Mouse (Mus musculus): ENCODE data around the gene Zkscan6. TPM values are rescaled to one million over a fixed set of nuclear protein-coding genes. Genes with fewer than 3 reads are reported as not detected.

Gene Zkscan6
- polyA plus RNA-seq, 1 experiment from 2014 or later: 9.0 TPM

- no peak overlapping the region for H3K4me2 ChIP-seq
- H3K27me3 ChIP-seq (ENCODE audit: control insufficient read depth, insufficient read depth, low read length): no peaks in the 10 kb centered on the region
- H3K27ac ChIP-seq (ENCODE audit: low read depth, low read length): no peak overlapping the region
- H3K4me3 ChIP-seq (ENCODE audit: low read depth, low read length): no peak overlapping the region
- no peaks in the 10 kb centered on the region; the same call in 1 of the 2 replicates for H3K4me1 ChIP-seq (ENCODE audit: control insufficient read depth, insufficient read depth, low read length)
- no peak overlapping the region for H3K9ac ChIP-seq (ENCODE audit: low read depth, low read length)
- no peaks in the 10 kb centered on the region for H3K9me3 ChIP-seq (replicated peaks; ENCODE audit: control insufficient read depth, low read length)
- no peak for ATAC-seq (replicated peaks; ENCODE audit: insufficient number of reproducible peaks, low FRiP score, low TSS enrichment)
- 66% methylated on average over 1 of the region's 1 CpGs for WGBS (ENCODE audit: insufficient replicate concordance)
- peaks cover 14% of the 10 kb centered on the region for H3K36me3 ChIP-seq (ENCODE audit: control insufficient read depth, insufficient read depth, low read length)
These were observed 11.2 kb downstream of the Zkscan6 start for GRCm38 (mm10) chr11:65818193-65818592.

DNA sequence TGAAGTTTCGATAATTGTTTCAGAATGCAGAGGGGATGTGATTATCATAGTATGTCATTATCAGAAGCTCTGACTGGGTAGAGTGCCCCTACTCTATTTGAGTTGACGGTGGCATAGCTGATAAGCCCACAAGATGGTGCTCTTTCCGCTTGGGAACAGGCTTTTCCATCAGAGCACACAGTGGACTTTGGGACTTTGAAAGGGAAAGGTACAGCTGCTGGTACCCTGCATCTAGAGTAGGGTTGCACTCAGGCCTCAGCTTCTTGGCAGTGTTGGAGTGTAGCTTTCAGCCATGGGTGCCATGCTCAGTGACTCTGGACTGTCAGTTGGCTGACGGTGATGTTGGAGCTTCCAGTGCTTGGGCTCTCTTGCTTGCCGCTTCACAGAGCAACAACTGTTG is 13.3 kb downstream of the Zkscan6 start:
- ATAC-seq (replicated peaks; ENCODE audit: insufficient number of reproducible peaks, low FRiP score, low TSS enrichment): no peak
- Histone ChIP-seq H3K4me3 (ENCODE audit: low read depth, low read length) (no peak overlapping the region), H3K36me3 (ENCODE audit: control insufficient read depth, insufficient read depth, low read length) (peaks cover 21% of the 10 kb centered on the region), H3K4me2 (no peak overlapping the region), H3K27ac (ENCODE audit: low read depth, low read length) (no peak overlapping the region), H3K27me3 (ENCODE audit: control insufficient read depth, insufficient read depth, low read length) (no peaks in the 10 kb centered on the region), H3K9me3 (replicated peaks; ENCODE audit: control insufficient read depth, low read length) (no peaks in the 10 kb centered on the region), H3K9ac (ENCODE audit: low read depth, low read length) (no peak overlapping the region), H3K4me1 (ENCODE audit: control insufficient read depth, insufficient read depth, low read length) (no peaks in the 10 kb centered on the region; the same call in 1 of the 2 replicates)
- 68% methylated on average over 5 of the region's 5 CpGs for WGBS (ENCODE audit: insufficient replicate concordance)

- H3K27ac ChIP-seq (ENCODE audit: low read depth, low read length): no peak overlapping the region
- H3K27me3 ChIP-seq (ENCODE audit: control insufficient read depth, insufficient read depth, low read length): no peaks in the 10 kb centered on the region
- ATAC-seq (replicated peaks; ENCODE audit: insufficient number of reproducible peaks, low FRiP score, low TSS enrichment): no peak
- H3K4me1 ChIP-seq (ENCODE audit: control insufficient read depth, insufficient read depth, low read length): no peaks in the 10 kb centered on the region; the same call in 1 of the 2 replicates
- 16% methylated on average over 7 of the region's 7 CpGs for WGBS (ENCODE audit: insufficient replicate concordance)
- no peak overlapping the region for H3K4me2 ChIP-seq
- no peaks in the 10 kb centered on the region for H3K9me3 ChIP-seq (replicated peaks; ENCODE audit: control insufficient read depth, low read length)
- no peak overlapping the region for H3K9ac ChIP-seq (ENCODE audit: low read depth, low read length)
- no peak overlapping the region for H3K4me3 ChIP-seq (ENCODE audit: low read depth, low read length)
- H3K36me3 ChIP-seq (ENCODE audit: control insufficient read depth, insufficient read depth, low read length): peaks cover 19% of the 10 kb centered on the region
These were observed 13.9 kb downstream of the Zkscan6 start for GRCm38 (mm10) chr11:65820877-65821276.

DNA sequence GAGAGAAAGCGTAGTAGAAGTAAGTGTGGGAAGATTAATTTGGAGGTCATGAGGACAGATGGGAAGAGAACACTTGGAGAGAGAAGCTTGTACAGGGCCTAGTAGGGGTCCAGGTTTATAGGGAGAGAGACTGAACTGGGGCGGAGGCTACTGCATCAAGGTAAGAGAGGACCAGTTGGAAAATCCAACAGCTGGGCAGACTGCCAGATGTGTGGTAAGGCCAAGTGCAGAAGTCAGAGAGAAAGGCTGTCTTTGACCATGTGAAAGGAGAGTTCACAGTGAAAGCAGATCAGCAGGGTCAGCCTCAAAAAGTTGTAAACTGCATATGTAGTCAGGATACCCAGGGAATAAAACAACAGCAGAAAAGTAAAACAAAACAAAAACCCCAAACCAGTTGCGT is 17.6 kb downstream of the Zkscan6 start:
- no peak overlapping the region for H3K9ac ChIP-seq (ENCODE audit: low read depth, low read length)
- H3K4me1 ChIP-seq (ENCODE audit: control insufficient read depth, insufficient read depth, low read length): no peaks in the 10 kb centered on the region
- no peak for ATAC-seq (replicated peaks; ENCODE audit: insufficient number of reproducible peaks, low FRiP score, low TSS enrichment)
- WGBS (ENCODE audit: insufficient replicate concordance): 88% methylated on average over 3 of the region's 3 CpGs
- peaks cover 23% of the 10 kb centered on the region for H3K36me3 ChIP-seq (ENCODE audit: control insufficient read depth, insufficient read depth, low read length)
- no peak overlapping the region for H3K27ac ChIP-seq (ENCODE audit: low read depth, low read length)
- no peak overlapping the region for H3K4me2 ChIP-seq
- H3K4me3 ChIP-seq (ENCODE audit: low read depth, low read length): no peak overlapping the region
- H3K9me3 ChIP-seq (replicated peaks; ENCODE audit: control insufficient read depth, low read length): no peaks in the 10 kb centered on the region
- no peaks in the 10 kb centered on the region for H3K27me3 ChIP-seq (ENCODE audit: control insufficient read depth, insufficient read depth, low read length)

GRCm38 (mm10) chr11:65838999-65839398 is 32.0 kb downstream of the Zkscan6 start:
- Histone ChIP-seq H3K9me3 (replicated peaks; ENCODE audit: control insufficient read depth, low read length) (no peaks in the 10 kb centered on the region), H3K4me1 (ENCODE audit: control insufficient read depth, insufficient read depth, low read length) (no peaks in the 10 kb centered on the region), H3K36me3 (ENCODE audit: control insufficient read depth, insufficient read depth, low read length) (no peaks in the 10 kb centered on the region), H3K9ac (ENCODE audit: low read depth, low read length) (no peak overlapping the region), H3K27me3 (ENCODE audit: control insufficient read depth, insufficient read depth, low read length) (no peaks in the 10 kb centered on the region), H3K4me3 (ENCODE audit: low read depth, low read length) (no peak overlapping the region), H3K27ac (ENCODE audit: low read depth, low read length) (no peak overlapping the region), H3K4me2 (no peak overlapping the region)
- 60% methylated on average over 8 of the region's 8 CpGs for WGBS (ENCODE audit: insufficient replicate concordance)
- ATAC-seq (replicated peaks; ENCODE audit: insufficient number of reproducible peaks, low FRiP score, low TSS enrichment): no peak

GRCm38 (mm10) chr11:65846446-65846845 is 39.5 kb downstream of the Zkscan6 start:
- no peak for ATAC-seq (replicated peaks; ENCODE audit: insufficient number of reproducible peaks, low FRiP score, low TSS enrichment)
- no peaks in the 10 kb centered on the region for H3K4me1 ChIP-seq (ENCODE audit: control insufficient read depth, insufficient read depth, low read length)
- 47% methylated on average over 5 of the region's 5 CpGs for WGBS (ENCODE audit: insufficient replicate concordance)

GRCm38 (mm10) chr11:65852066-65852465 is 45.1 kb downstream of the Zkscan6 start:
- no peak overlapping the region for H3K9ac ChIP-seq (ENCODE audit: low read depth, low read length)
- ATAC-seq (replicated peaks; ENCODE audit: insufficient number of reproducible peaks, low FRiP score, low TSS enrichment): no peak
- WGBS (ENCODE audit: insufficient replicate concordance): 11% methylated on average over 1 of the region's 1 CpGs
- H3K4me1 ChIP-seq (ENCODE audit: control insufficient read depth, insufficient read depth, low read length): no peaks in the 10 kb centered on the region
- H3K27me3 ChIP-seq (ENCODE audit: control insufficient read depth, insufficient read depth, low read length): no peaks in the 10 kb centered on the region
- H3K36me3 ChIP-seq (ENCODE audit: control insufficient read depth, insufficient read depth, low read length): no peaks in the 10 kb centered on the region
- H3K9me3 ChIP-seq (replicated peaks; ENCODE audit: control insufficient read depth, low read length): no peaks in the 10 kb centered on the region
- H3K4me3 ChIP-seq (ENCODE audit: low read depth, low read length): no peak overlapping the region
- H3K27ac ChIP-seq (ENCODE audit: low read depth, low read length): no peak overlapping the region
- no peak overlapping the region for H3K4me2 ChIP-seq

More at GRCm38 (mm10) chr11:65846446-65846845, 39.5 kb downstream of the Zkscan6 start:
- Histone ChIP-seq H3K9me3 (replicated peaks; ENCODE audit: control insufficient read depth, low read length) (no peaks in the 10 kb centered on the region), H3K36me3 (ENCODE audit: control insufficient read depth, insufficient read depth, low read length) (no peaks in the 10 kb centered on the region), H3K9ac (ENCODE audit: low read depth, low read length) (no peak overlapping the region), H3K4me2 (no peak overlapping the region), H3K4me3 (ENCODE audit: low read depth, low read length) (no peak overlapping the region), H3K27me3 (ENCODE audit: control insufficient read depth, insufficient read depth, low read length) (no peaks in the 10 kb centered on the region), H3K27ac (ENCODE audit: low read depth, low read length) (no peak overlapping the region)

- Histone ChIP-seq H3K27ac (ENCODE audit: low read depth, low read length) (no peak overlapping the region), H3K4me1 (ENCODE audit: control insufficient read depth, insufficient read depth, low read length) (no peaks in the 10 kb centered on the region), H3K9me3 (replicated peaks; ENCODE audit: control insufficient read depth, low read length) (no peaks in the 10 kb centered on the region), H3K27me3 (ENCODE audit: control insufficient read depth, insufficient read depth, low read length) (no peaks in the 10 kb centered on the region), H3K4me3 (ENCODE audit: low read depth, low read length) (no peak overlapping the region), H3K4me2 (no peak overlapping the region), H3K36me3 (ENCODE audit: control insufficient read depth, insufficient read depth, low read length) (no peaks in the 10 kb centered on the region), H3K9ac (ENCODE audit: low read depth, low read length) (no peak overlapping the region)
- no peak for ATAC-seq (replicated peaks; ENCODE audit: insufficient number of reproducible peaks, low FRiP score, low TSS enrichment)
- 68% methylated on average over 4 of the region's 4 CpGs for WGBS (ENCODE audit: insufficient replicate concordance)
These were observed 54.5 kb downstream of the Zkscan6 start for GRCm38 (mm10) chr11:65861476-65861875.

GRCm38 (mm10) chr11:65877146-65877775 is 70.3 kb downstream of the Zkscan6 start:
- H3K9me3 ChIP-seq (replicated peaks; ENCODE audit: control insufficient read depth, low read length): no peaks in the 10 kb centered on the region
- no peak overlapping the region for H3K4me3 ChIP-seq (ENCODE audit: low read depth, low read length)
- no peak for ATAC-seq (replicated peaks; ENCODE audit: insufficient number of reproducible peaks, low FRiP score, low TSS enrichment)
- H3K27ac ChIP-seq (ENCODE audit: low read depth, low read length): no peak overlapping the region
- no peaks in the 10 kb centered on the region for H3K36me3 ChIP-seq (ENCODE audit: control insufficient read depth, insufficient read depth, low read length)
- H3K9ac ChIP-seq (ENCODE audit: low read depth, low read length): no peak overlapping the region
- 64% methylated on average over 1 of the region's 1 CpGs for WGBS (ENCODE audit: insufficient replicate concordance)
- no peaks in the 10 kb centered on the region for H3K27me3 ChIP-seq (ENCODE audit: control insufficient read depth, insufficient read depth, low read length)
- H3K4me1 ChIP-seq (ENCODE audit: control insufficient read depth, insufficient read depth, low read length): no peaks in the 10 kb centered on the region
- H3K4me2 ChIP-seq: no peak overlapping the region

Data from heart, embryonic 11.5 days (tissue).